Mouse (Mus musculus) heart, adult 2 months (tissue): ENCODE data around the gene Stra6.

ENCODE experiments used
- CTCF ChIP-seq: fragments of 200-600 bp; IDR thresholded peaks from 2 replicates; pipeline ENCODE4 v1.8.1; 2022; ENCODE audit warnings: antibody characterized with exemption, mild to moderate bottlenecking, moderate library complexity
- EP300 ChIP-seq: fragments of 200-500 bp; IDR thresholded peaks from 2 replicates; pipeline ENCODE4 v1.6.1; 2011; ENCODE audit warnings: low read depth, low read length, control low read depth; ENCODE audit not compliant: insufficient read depth
- POLR2A ChIP-seq: fragments of 200-500 bp; IDR thresholded peaks from 2 replicates; pipeline ENCODE4 v1.6.1; 2011; ENCODE audit warnings: mild to moderate bottlenecking, low read depth, low read length, control low read depth; ENCODE audit not compliant: insufficient read depth

DNA sequence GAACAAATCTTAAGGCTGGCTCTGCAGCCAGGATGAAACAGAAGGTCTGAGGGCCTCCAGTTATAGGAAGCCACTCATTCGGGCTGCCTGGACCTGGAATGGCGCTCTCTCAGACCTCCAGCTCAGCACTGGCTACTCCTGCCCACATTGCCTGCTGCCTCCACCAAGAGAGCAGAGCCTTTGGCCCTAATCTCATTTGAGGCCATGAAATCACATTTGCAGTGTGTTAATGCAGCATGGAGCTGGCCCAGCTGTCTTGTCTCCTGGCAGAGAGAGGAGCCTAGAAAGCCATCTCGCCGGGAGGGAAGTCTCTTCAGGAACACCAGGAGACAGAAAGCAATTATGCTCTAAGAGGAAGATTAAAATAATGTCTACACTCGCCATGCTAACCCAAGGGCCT, 43.9 kb downstream of the Stra6 start:
- TF ChIP-seq CTCF = no peak
- no peak for TF ChIP-seq POLR2A
- TF ChIP-seq EP300 = no peak
